In the genomic region with DNA sequence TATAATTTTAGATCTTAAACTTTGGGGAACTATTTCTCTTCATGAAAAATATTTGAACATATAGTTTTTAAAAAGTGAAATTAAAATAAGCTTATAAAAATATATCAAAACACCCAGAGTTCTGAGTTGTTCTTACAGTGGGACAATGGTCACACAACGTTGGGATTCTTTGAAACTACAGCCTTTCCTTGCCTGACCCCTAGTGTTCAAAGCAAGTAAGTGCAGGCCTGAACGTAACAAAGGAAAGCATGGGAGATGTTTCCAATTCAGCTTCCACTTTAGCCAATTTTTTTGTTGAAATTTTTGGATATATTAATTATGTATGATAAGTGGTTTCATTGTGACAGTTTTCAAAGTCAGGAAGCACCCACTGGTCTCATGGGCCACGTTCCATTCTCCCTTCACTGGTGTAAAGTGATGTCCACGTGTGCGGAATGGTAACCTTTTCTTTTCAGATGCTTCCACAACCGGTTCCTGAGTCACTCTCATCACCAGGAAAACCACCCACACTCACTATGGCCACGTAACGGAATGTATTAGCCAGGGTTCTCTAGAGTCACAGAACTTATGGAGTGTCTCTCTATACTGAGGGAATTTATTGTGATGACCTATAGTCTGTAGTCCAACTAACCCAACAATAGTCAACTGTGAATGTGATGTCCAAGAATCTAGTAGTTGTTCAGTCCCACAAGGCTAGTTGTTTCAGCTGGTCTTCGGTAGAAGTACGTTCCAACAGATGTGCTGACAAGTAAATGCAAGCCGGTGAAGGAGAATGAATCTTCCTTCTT, we compare ENCODE assay signal across 9 mouse cellular contexts.
DNase-seq lines count a peak whose midpoint lies in the region; ATAC-seq and TF ChIP-seq lines count a peak whose summit lies in the region.
"Had no signal": no experiment of that assay in that cellular context is flagged by ENCODE, and none has a peak within 500 bp of the region (broad histone marks: within the 10 kb centered on the region; RNA-seq: fewer than 3 reads in every experiment).

No protein-coding gene starts in this region.

- H3K36me3 ChIP-seq in liver, adult 2 months (ENCODE audit: control insufficient read depth, insufficient read depth, low read length), result no peaks in the 10 kb centered on the region
- H3K36me3 ChIP-seq in liver, embryonic 11.5 days (ENCODE audit: control insufficient read depth, insufficient read depth, low read length), result no peaks in the 10 kb centered on the region
- no peaks in the 10 kb centered on the region for H3K36me3 ChIP-seq in hindbrain, postnatal 0 days (ENCODE audit: insufficient read depth, low read length)
- H3K36me3 ChIP-seq in intestine, embryonic 16.5 days (ENCODE audit: control insufficient read depth, insufficient read depth, low read length), result no peaks in the 10 kb centered on the region

- no peak overlapping the region for H3K27ac ChIP-seq in liver, adult 2 months (replicated peaks; ENCODE audit: insufficient read depth, low read depth, low read length)
- no peak overlapping the region for H3K27ac ChIP-seq in liver, embryonic 11.5 days (ENCODE audit: low read depth, low read length)
- H3K27ac ChIP-seq in hindbrain, postnatal 0 days, result no peak overlapping the region
- no peak overlapping the region for H3K27ac ChIP-seq in intestine, embryonic 16.5 days (ENCODE audit: low read length)
- H3K27ac ChIP-seq: macrophage had no signal

- TF ChIP-seq CTCF in liver, adult 2 months (IDR thresholded peaks at IDR 0.05; ENCODE audit: low read depth, low read length), result peak; percentile 9; the same call in 1 of the 2 replicates
- peak; percentile 95 for TF ChIP-seq CTCF in hindbrain, postnatal 0 days (IDR thresholded peaks at IDR 0.05; ENCODE audit: low read depth)

- no peaks in the 10 kb centered on the region for H3K79me2 ChIP-seq in liver, adult 2 months (ENCODE audit: control insufficient read depth, insufficient read depth, low read length)

- TF ChIP-seq POLR2A in liver, adult 2 months (IDR thresholded peaks at IDR 0.05; ENCODE audit: extremely low read depth, insufficient read depth, low read length), result no peak

- no peak overlapping the region for H3K4me2 ChIP-seq in liver, embryonic 11.5 days
- H3K4me2 ChIP-seq in hindbrain, postnatal 0 days (ENCODE audit: low read depth, low read length), result no peak overlapping the region
- H3K4me2 ChIP-seq in intestine, embryonic 16.5 days (ENCODE audit: low read depth, low read length), result no peak overlapping the region

- H3K4me3 ChIP-seq in liver, adult 2 months (ENCODE audit: insufficient read depth, low read depth, low read length), result no peak overlapping the region
- no peak overlapping the region for H3K4me3 ChIP-seq in liver, embryonic 11.5 days (ENCODE audit: low read depth, low read length)
- no peak overlapping the region for H3K4me3 ChIP-seq in hindbrain, postnatal 0 days (ENCODE audit: low read length)
- no peak overlapping the region for H3K4me3 ChIP-seq in intestine, embryonic 16.5 days (ENCODE audit: low read length)

- H3K9ac ChIP-seq in liver, adult 2 months (ENCODE audit: low read depth, low read length), result no peak overlapping the region
- no peak overlapping the region for H3K9ac ChIP-seq in liver, embryonic 11.5 days (ENCODE audit: low read depth, low read length)
- H3K9ac ChIP-seq in hindbrain, postnatal 0 days (replicated peaks; ENCODE audit: low read length), result no peak overlapping the region
- H3K9ac ChIP-seq in intestine, embryonic 16.5 days (ENCODE audit: low read depth, low read length), result no peak overlapping the region

- H3K9me3 ChIP-seq in liver, embryonic 11.5 days (ENCODE audit: control insufficient read depth, low read length), result no peaks in the 10 kb centered on the region
- H3K9me3 ChIP-seq in hindbrain, postnatal 0 days (ENCODE audit: low read length), result no peaks in the 10 kb centered on the region
- no peaks in the 10 kb centered on the region for H3K9me3 ChIP-seq in intestine, embryonic 16.5 days (ENCODE audit: control insufficient read depth, low read length)

- H3K27me3 ChIP-seq in liver, adult 2 months (ENCODE audit: control insufficient read depth, insufficient read depth, low read length), result no peaks in the 10 kb centered on the region
- H3K27me3 ChIP-seq in liver, embryonic 11.5 days (replicated peaks; ENCODE audit: control insufficient read depth, insufficient read depth, low read length), result no peaks in the 10 kb centered on the region
- no peaks in the 10 kb centered on the region for H3K27me3 ChIP-seq in hindbrain, postnatal 0 days (ENCODE audit: insufficient read depth, low read length)
- H3K27me3 ChIP-seq in intestine, embryonic 16.5 days (replicated peaks; ENCODE audit: control insufficient read depth, insufficient read depth, low read length), result no peaks in the 10 kb centered on the region

- 61% methylated on average over 11 of the region's 11 CpGs for WGBS in liver, adult 2 months
- WGBS in liver, embryonic 11.5 days, result 64% methylated on average over 11 of the region's 11 CpGs
- WGBS in hindbrain, postnatal 0 days, result 67% methylated on average over 11 of the region's 11 CpGs
- WGBS in intestine, embryonic 16.5 days, result 69% methylated on average over 11 of the region's 11 CpGs

- no peaks in the 10 kb centered on the region for H3K4me1 ChIP-seq in liver, adult 2 months (ENCODE audit: control insufficient read depth, insufficient read depth, low read length)
- H3K4me1 ChIP-seq in liver, embryonic 11.5 days (replicated peaks; ENCODE audit: control insufficient read depth, insufficient read depth, low read length), result no peaks in the 10 kb centered on the region
- no peaks in the 10 kb centered on the region for H3K4me1 ChIP-seq in hindbrain, postnatal 0 days (ENCODE audit: insufficient read depth, low read length)
- no peaks in the 10 kb centered on the region for H3K4me1 ChIP-seq in intestine, embryonic 16.5 days (ENCODE audit: control insufficient read depth, insufficient read depth, low read length)

- no peak for ATAC-seq in liver, embryonic 11.5 days (replicated peaks; ENCODE audit: low FRiP score)
- peak; percentile 93 for ATAC-seq in common myeloid progenitor, adult 5-6 weeks (replicated peaks; ENCODE audit: low read depth, poor library complexity, severe bottlenecking)
- peak; percentile 74 for ATAC-seq in hindbrain, postnatal 0 days
- ATAC-seq in intestine, embryonic 16.5 days, result no peak

- DNase-seq in liver, adult 2 months (ENCODE audit: extremely low read depth, low read depth, low spot score), result peak; percentile 10
- DNase-seq in liver, embryonic 11.5 days (ENCODE audit: low spot score), result no peak
- DNase-seq in MN1 (ENCODE audit: low spot score), result peak; percentile 6
- DNase-seq in hindbrain, postnatal 0 days (ENCODE audit: low spot score), result peak; percentile 79
- peak; percentile 13 for DNase-seq in neural tube, embryonic 10.5 days (ENCODE audit: extremely low spot score, low spot score)
- no peak for DNase-seq in testis, postnatal 14 days (ENCODE audit: low spot score)

Comparison
In these comparisons a context has a peak if more than half of its experiments do, and no peak if none do; other contexts are left out.
1. DNase-seq: peak in liver, adult 2 months (single experiment), MN1 (single experiment), hindbrain, postnatal 0 days (single experiment) and neural tube, embryonic 10.5 days (single experiment); none in liver, embryonic 11.5 days (single experiment) and testis, postnatal 14 days (single experiment).
2. ATAC-seq: peak in common myeloid progenitor, adult 5-6 weeks (single experiment) and hindbrain, postnatal 0 days (single experiment); none in liver, embryonic 11.5 days (single experiment) and intestine, embryonic 16.5 days (single experiment).